Mouse (Mus musculus) CH12.LX (cell line): ENCODE results near the gene Pam16. TPM values are rescaled to one million over a fixed set of nuclear protein-coding genes. Genes with fewer than 3 reads are reported as not detected.

Source experiments
- DNase-seq: peaks from one replicate; pipeline ENCODE4 v3.0.0-alpha.2; 2013; ENCODE audit errors: extremely low read depth
- H3K27ac ChIP-seq: 2 replicates; pipeline ENCODE4 v1.5.1; 2012; ENCODE audit warnings: low read depth, mild to moderate bottlenecking, control low read depth, moderate library complexity; ENCODE audit not compliant: insufficient read depth
- H3K27me3 ChIP-seq: replicated peaks from 2 replicates; pipeline ENCODE3; 2012; ENCODE audit warnings: inconsistent platforms
- H3K36me3 ChIP-seq, 2 experiments: replicated peaks in 1 of 2; 2 replicates each; pipeline versions ENCODE3 to v1.6.1; 2012; ENCODE audit warnings: inconsistent platforms in 1 of 2, low read length in 1 of 2, mild to moderate bottlenecking in 1 of 2, mixed read lengths in 1 of 2, moderate library complexity in 1 of 2; ENCODE audit not compliant: control insufficient read depth in 1 of 2, insufficient read depth in 1 of 2
- H3K4me1 ChIP-seq, 2 experiments: 2 replicates each; pipeline ENCODE4 v1.6.1; 2012; ENCODE audit warnings: inconsistent platforms in 1 of 2, moderate library complexity in 1 of 2; ENCODE audit not compliant: insufficient read depth in 2 of 2, control insufficient read depth in 1 of 2
- H3K4me2 ChIP-seq: 2 replicates; pipeline ENCODE4 v1.6.1; 2012; ENCODE audit warnings: low read depth, mild to moderate bottlenecking, control low read depth; ENCODE audit not compliant: poor library complexity, insufficient read depth, severe bottlenecking
- H3K4me3 ChIP-seq, 3 experiments: fragments of 150-350 bp in 1 of 3; sonication (generic) in 1 of 3; replicated peaks in 1 of 3; 2 replicates each; pipeline versions ENCODE3 to v1.5.1; 2011 to 2012; ENCODE audit warnings: low read depth in 2 of 3, low read length in 2 of 3, mild to moderate bottlenecking in 2 of 3, moderate library complexity in 2 of 3, control low read depth in 1 of 3, improper control_type of control experiment in 1 of 3, inconsistent platforms in 1 of 3, mixed read lengths in 1 of 3; ENCODE audit not compliant: poor library complexity in 1 of 3
- H3K79me2 ChIP-seq: replicated peaks from 2 replicates; pipeline ENCODE4 v1.6.1; 2012; ENCODE audit warnings: mild to moderate bottlenecking, moderate library complexity; ENCODE audit not compliant: control insufficient read depth, poor library complexity, insufficient read depth, severe bottlenecking; ENCODE audit errors: extremely low read depth
- H3K9ac ChIP-seq: 2 replicates; pipeline ENCODE4 v1.6.1; 2012; ENCODE audit warnings: low read depth, mild to moderate bottlenecking, control low read depth, moderate library complexity; ENCODE audit not compliant: insufficient read depth
- H3K9me3 ChIP-seq: replicated peaks from 2 replicates; pipeline ENCODE3; 2012; ENCODE audit warnings: low read length, inconsistent platforms, mixed read lengths
- BHLHE40 ChIP-seq: IDR thresholded peaks from 2 replicates; pipeline ENCODE4 v1.6.1; 2011; ENCODE audit warnings: mild to moderate bottlenecking, low read depth, low read length, improper control_type of control experiment
- CHD1 ChIP-seq: IDR thresholded peaks from 2 replicates; pipeline ENCODE4 v1.6.1; 2012; ENCODE audit warnings: low read depth, low read length, improper control_type of control experiment, inconsistent platforms
- CHD2 ChIP-seq: IDR thresholded peaks from 2 replicates; pipeline ENCODE4 v1.6.1; 2011; ENCODE audit warnings: low read length, improper control_type of control experiment
- EP300 ChIP-seq: IDR thresholded peaks from 2 replicates; pipeline ENCODE4 v1.6.1; 2011; ENCODE audit warnings: low read length, improper control_type of control experiment
- HCFC1 ChIP-seq: IDR thresholded peaks from 2 replicates; pipeline ENCODE4 v1.6.1; 2012; ENCODE audit warnings: low read depth, mild to moderate bottlenecking, inconsistent platforms, low read length, improper control_type of control experiment
- IRF4 ChIP-seq: IDR thresholded peaks from 2 replicates; pipeline ENCODE4 v1.6.1; 2014; ENCODE audit warnings: low read depth, mild to moderate bottlenecking, inconsistent platforms, low read length, improper control_type of control experiment
- JUN ChIP-seq: IDR thresholded peaks from 2 replicates; pipeline ENCODE4 v1.6.1; 2011; ENCODE audit warnings: low read depth, mild to moderate bottlenecking, low read length, improper control_type of control experiment, moderate library complexity; ENCODE audit not compliant: insufficient read depth
- MAX ChIP-seq: IDR thresholded peaks from 2 replicates; pipeline ENCODE4 v1.6.1; 2011; ENCODE audit warnings: low read length, improper control_type of control experiment
- MAZ ChIP-seq: IDR thresholded peaks from 2 replicates; pipeline ENCODE4 v1.6.1; 2012; ENCODE audit warnings: low read depth, mild to moderate bottlenecking, inconsistent platforms, low read length, improper control_type of control experiment, moderate library complexity
- MEF2A ChIP-seq: IDR thresholded peaks from 2 replicates; pipeline ENCODE4 v1.6.1; 2014; ENCODE audit warnings: low read depth, mild to moderate bottlenecking, inconsistent platforms, low read length, improper control_type of control experiment, borderline replicate concordance
- MXI1 ChIP-seq: IDR thresholded peaks from 2 replicates; pipeline ENCODE4 v1.6.1; 2011; ENCODE audit warnings: mild to moderate bottlenecking, low read depth, low read length, improper control_type of control experiment
- MYC ChIP-seq: IDR thresholded peaks from 2 replicates; pipeline ENCODE4 v1.6.1; 2011; ENCODE audit warnings: low read depth, mild to moderate bottlenecking, improper control_type of control experiment, low read length
- NRF1 ChIP-seq: IDR thresholded peaks from 2 replicates; pipeline ENCODE4 v1.6.1; 2014; ENCODE audit warnings: low read depth, mild to moderate bottlenecking, inconsistent platforms, low read length, improper control_type of control experiment, moderate library complexity
- RAD21 ChIP-seq: IDR thresholded peaks from 2 replicates; pipeline ENCODE4 v1.6.1; 2011; ENCODE audit warnings: low read depth, mild to moderate bottlenecking, low read length, improper control_type of control experiment, moderate library complexity
- SIN3A ChIP-seq: IDR thresholded peaks from 2 replicates; pipeline ENCODE4 v1.6.1; 2012; ENCODE audit warnings: low read length, improper control_type of control experiment, inconsistent platforms
- SMC3 ChIP-seq: IDR thresholded peaks from 2 replicates; pipeline ENCODE4 v1.6.1; 2011; ENCODE audit warnings: low read depth, low read length, improper control_type of control experiment
- TBP ChIP-seq: conservative IDR thresholded peaks from 2 replicates; pipeline ENCODE4 v1.6.1; 2011; ENCODE audit warnings: low read depth, low read length, improper control_type of control experiment
- TCF12 ChIP-seq: IDR thresholded peaks from 2 replicates; pipeline ENCODE4 v1.6.1; 2014; ENCODE audit warnings: low read depth, mild to moderate bottlenecking, inconsistent platforms, low read length, improper control_type of control experiment
- ZC3H11A ChIP-seq: IDR thresholded peaks from 2 replicates; pipeline ENCODE4 v1.6.1; 2012; ENCODE audit warnings: low read depth, mild to moderate bottlenecking, inconsistent platforms, low read length, improper control_type of control experiment
- ZKSCAN1 ChIP-seq: IDR thresholded peaks from 2 replicates; pipeline ENCODE4 v1.6.1; 2012; ENCODE audit warnings: low read depth, inconsistent platforms, low read length, improper control_type of control experiment, borderline replicate concordance
- ZNF384 ChIP-seq: IDR thresholded peaks from 2 replicates; pipeline ENCODE4 v1.6.1; 2012; ENCODE audit warnings: low read depth, low read length, improper control_type of control experiment, inconsistent platforms
- dilution Hi-C: fragments of 300-500 bp; cut with MboI; formaldehyde crosslinking; loops from 2 replicates; pipeline ENCODE4 v1.14.3; 2020; ENCODE audit warnings: low sequenced_read_pairs; ENCODE audit not compliant: extremely low pct_unique_long_range_greater_than_20kb, extremely low pct_ligation_motif_present
- in situ Hi-C: fragments of 300-500 bp; cut with MboI; formaldehyde crosslinking; loops from 3 replicates; pipeline ENCODE4 v1.14.3; 2019; ENCODE audit warnings: low sequenced_read_pairs, low pct_ligation_motif_present, low pct_unique_long_range_greater_than_20kb, mixed read lengths
- polyA plus RNA-seq: library from polyadenylated mRNA; unstranded; fragments of >175 nt; gene quantifications from 2 replicates; pipeline ENCODE4 v1.2.1, GENCODE M21; 2012; ENCODE audit warnings: low read depth; ENCODE audit not compliant: insufficient read length
- total RNA-seq, 2 experiments: library from RNA; depleted of rRNA; stranded (reverse); fragments of 300-350 nt in 1 of 2; fragments of >200 nt in 1 of 2; gene quantifications; 2 replicates each; pipeline ENCODE4 v1.2.3; 2012 to 2014

Gene Pam16
- total and polyA plus RNA-seq, 3 experiments = 11.6 to 152 (median 103) TPM

DNA sequence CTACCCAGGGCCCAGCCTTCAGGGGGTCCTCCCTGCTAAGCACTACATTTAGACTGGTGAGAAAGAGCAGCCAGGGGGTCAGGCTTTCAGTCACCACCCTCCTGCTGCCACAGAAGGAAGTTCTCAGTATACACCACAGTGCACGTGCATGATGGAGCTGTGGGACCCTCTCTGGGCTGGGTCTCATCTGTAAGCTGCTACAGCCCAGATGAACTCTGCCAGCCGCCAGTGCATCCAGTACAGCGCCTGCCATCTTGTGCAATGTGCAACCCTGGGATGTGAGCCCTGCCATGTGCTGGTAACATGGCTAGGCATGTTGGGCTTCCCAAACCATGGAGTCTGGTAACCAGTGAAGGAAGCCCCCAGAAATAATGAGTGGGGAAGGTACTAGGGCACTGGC is 25.4 kb upstream of the Pam16 start:
- dilution Hi-C loops = no loop called here
- H3K36me3 ChIP-seq = peaks cover 70 to 100% of the 10 kb centered on the region in 2 experiments

GRCm38 (mm10) chr16:4649692-4650091 is 24.9 kb upstream of the Pam16 start:
- H3K27ac ChIP-seq = no peak overlapping the region
- in situ Hi-C loops = loop anchor here (25.0 kb wide), 1 partner anchor 488 kb away; the partner anchor contains the start of genes Ppl and Sec14l5
- no peak overlapping the region for H3K9ac ChIP-seq
- no peak overlapping the region for H3K4me3 ChIP-seq
- H3K9me3 ChIP-seq = no peaks in the 10 kb centered on the region
- H3K79me2 ChIP-seq = no peaks in the 10 kb centered on the region
- H3K4me2 ChIP-seq = no peak overlapping the region
- TF ChIP-seq JUN (no peak), SMC3 (no peak), RAD21 (no peak), MEF2A (no peak), ZKSCAN1 (no peak), MAZ (no peak), CHD1 (no peak), ZNF384 (no peak), ZC3H11A (no peak), TBP (no peak), MYC (no peak), NRF1 (no peak), IRF4 (no peak), SIN3A (no peak), MXI1 (no peak), TCF12 (no peak)
- no peaks in the 10 kb centered on the region for H3K4me1 ChIP-seq
- H3K36me3 ChIP-seq = peaks cover 66 to 98% of the 10 kb centered on the region in 2 experiments
- no peak for DNase-seq
- dilution Hi-C loops = no loop called here
- no peaks in the 10 kb centered on the region for H3K27me3 ChIP-seq

More for the DNA sequence above, 25.4 kb upstream of the Pam16 start:
- no peaks in the 10 kb centered on the region for H3K27me3 ChIP-seq
- H3K9ac ChIP-seq = no peak overlapping the region
- no peak for DNase-seq
- H3K4me2 ChIP-seq = no peak overlapping the region
- TF ChIP-seq EP300 = no peak
- TF ChIP-seq CHD2 = no peak
- TF ChIP-seq HCFC1 = no peak
- TF ChIP-seq BHLHE40 = no peak
- TF ChIP-seq MAX = no peak
- H3K79me2 ChIP-seq = no peaks in the 10 kb centered on the region
- H3K27ac ChIP-seq = no peak overlapping the region
- in situ Hi-C loops = no loop called here
- H3K4me1 ChIP-seq = no peaks in the 10 kb centered on the region
- H3K9me3 ChIP-seq = no peaks in the 10 kb centered on the region
- H3K4me3 ChIP-seq = no peak overlapping the region
